Mouse (Mus musculus): ENCODE measurements around the gene Dap3.
"Not testable (repeated sequence)": the region's sequence is repeated elsewhere in the genome, so short reads cannot be mapped to it uniquely, and the experiment has no call there.

The Dap3 gene

DNA sequence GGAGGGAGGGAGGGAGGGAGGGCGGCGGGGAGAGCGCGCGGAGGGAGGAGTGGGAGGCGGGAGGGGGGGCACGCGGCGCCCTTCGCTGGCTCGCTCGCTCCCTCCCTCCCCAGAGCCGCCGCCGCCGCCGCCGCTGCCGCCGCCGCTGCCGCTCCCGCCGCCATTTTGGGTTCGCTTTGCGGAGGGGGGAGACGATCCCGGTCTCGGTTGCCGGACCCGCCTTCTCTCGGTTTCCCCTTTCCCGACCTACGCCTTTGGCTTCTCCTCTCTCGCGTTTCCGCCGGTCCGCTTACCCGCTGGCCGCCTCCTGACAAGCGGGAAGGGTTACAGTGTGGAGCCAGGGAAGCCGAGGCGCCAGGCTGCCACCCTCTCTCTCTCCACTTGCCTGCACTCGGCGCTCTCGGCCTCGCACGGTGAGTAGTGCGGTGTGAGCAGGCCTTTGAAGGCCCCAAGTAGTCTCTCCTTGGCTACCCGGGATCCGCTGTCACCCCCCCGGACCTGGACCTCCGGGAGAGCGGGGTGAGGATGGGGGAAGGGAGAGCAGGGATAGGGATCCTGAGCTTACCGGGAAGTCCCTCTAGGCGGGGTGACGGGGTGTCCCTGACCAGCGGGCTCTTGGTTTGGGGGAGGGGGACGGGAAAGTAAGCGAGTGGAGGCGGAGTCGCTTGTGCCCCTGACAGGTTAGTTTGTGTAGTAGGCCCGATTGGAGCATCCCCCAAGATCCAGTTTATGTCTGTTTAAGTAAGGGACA lies at the start of gene Dap3, which contains the start of gene Ash1l:
Gene Dap3, minus strand, starts transcription at position 606 of the 751 bp plus-strand sequence.
Gene Ash1l, plus strand, starts transcription at position 47 of the 751 bp plus-strand sequence.
- DNase-seq (ENCODE audit: inconsistent age in 2 of 2, low spot score in 1 of 2), result peak; percentile 85 to 96

DNA sequence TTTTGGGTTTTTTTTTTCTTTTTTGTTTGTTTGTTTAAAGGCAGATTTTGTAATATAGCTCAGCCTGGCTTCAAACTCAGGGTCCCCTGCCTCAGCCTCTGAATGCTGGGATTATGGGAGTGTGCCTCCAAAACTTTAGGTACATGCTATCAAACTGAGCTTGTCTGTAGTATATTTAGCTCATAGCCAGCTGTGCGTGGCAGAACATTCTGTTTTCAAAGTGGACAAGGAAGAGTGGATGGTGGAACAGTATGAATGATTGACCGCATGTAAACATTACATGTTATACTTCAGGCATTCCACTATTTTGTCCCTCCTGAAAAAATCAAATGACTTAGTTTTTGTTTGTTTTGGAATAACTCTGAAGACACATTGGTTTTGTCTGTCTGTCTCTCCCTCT lies 41.8 kb upstream of the Dap3 start:
- DNase-seq (ENCODE audit: inconsistent age in 2 of 2, low spot score in 1 of 2), result no peak

DNA sequence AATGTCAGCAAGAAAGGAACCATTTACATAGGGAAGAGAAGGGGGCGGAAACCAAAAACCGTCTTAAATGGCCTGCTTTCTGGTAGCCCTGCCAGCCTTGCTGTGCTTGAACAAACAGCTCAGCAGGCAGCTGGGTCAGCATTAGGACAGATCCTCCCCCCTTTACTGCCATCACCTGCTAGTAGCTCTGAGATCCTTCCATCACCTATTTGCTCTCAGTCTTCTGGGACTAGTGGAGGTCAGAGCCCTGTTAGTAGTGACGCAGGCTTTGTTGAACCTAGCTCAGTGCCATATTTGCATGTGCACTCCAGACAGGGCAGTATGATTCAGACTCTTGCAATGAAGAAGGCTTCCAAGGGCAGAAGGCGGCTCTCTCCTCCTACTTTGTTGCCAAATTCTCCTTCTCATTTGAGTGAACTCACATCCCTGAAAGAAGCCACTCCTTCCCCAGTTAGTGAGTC lies 33.0 kb upstream of the Dap3 start:
- peak; percentile 75 to 89 for DNase-seq (ENCODE audit: inconsistent age in 2 of 2, low spot score in 1 of 2)

DNA sequence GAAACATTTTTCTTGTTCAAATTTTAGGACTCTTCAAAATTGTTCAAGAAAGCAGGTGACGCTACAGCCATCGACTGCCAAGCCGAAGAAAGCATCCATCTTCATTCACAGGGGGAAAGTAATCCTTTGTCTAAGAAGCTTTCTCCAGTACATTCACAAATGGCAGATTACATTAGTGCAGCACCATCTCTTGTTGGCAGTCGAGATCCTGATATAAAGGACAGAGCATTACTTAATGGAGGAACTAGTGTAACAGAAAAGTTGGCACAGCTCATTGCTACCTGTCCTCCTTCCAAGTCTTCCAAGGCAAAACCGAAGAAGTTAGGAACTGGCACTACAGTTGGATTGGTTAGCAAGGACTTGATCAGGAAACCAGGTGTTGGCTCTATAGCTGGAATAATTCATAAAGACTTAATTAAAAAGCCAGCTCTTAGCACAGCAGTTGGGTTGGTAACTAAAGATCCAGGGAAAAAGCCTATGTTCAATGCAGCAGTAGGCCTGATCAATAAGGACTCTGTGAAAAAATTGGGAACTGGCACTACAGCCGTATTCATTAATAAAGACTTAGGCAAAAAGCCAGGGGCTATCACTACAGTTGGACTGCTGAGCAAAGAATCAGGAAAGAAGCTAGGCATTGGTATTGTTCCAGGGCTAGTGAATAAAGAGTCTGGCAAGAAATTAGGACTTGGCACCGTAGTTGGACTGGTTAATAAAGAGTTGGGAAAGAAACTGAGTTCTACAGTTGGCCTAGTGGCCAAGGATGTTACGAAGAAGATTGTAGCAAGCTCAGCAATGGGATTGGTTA lies 30.4 kb upstream of the Dap3 start:
- peak in 1 of 2 experiments; percentile 66 for DNase-seq (ENCODE audit: inconsistent age in 2 of 2, low spot score in 1 of 2)

DNA sequence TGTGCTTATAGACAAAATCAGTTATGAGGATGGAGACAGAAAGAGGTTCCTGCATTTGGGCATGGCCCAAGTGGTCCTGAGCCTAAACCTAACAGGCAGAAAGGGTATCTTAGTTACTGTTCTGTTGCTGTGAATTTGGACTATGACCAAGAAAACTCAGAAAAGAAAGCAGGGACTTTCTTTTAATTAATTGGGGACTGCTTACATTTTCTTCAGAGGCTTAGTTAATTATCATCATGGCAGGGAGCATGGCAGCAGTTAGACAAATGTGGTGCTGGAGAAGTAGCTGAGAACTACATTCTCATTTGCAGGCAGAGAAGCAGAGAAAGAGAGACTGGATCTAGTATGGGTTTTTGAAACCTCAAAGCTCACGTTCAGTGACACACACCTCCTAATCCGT lies 24.0 kb upstream of the Dap3 start:
- no peak for DNase-seq (ENCODE audit: inconsistent age in 2 of 2, low spot score in 1 of 2)

DNA sequence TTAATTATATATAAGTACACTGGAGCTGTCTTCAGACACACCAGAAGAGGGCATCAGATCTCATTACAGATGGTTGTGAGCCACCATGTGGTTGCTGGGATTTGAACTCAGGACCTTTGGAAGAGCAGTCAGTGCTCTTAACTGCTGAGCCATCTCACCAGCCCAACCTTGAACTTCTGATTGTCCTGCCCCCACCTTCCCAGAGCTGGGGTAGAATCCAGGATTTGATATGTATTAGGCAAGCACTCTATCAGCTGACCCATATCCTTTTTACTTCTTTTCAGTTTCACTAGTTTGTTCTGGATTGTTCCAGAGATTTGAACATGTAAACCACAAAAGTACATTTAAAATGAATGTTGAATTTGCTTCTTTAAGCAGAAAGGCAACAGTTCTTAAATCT lies 12.2 kb upstream of the Dap3 start:
- DNase-seq (ENCODE audit: inconsistent age in 2 of 2, low spot score in 1 of 2), result not testable (repeated sequence)

DNA sequence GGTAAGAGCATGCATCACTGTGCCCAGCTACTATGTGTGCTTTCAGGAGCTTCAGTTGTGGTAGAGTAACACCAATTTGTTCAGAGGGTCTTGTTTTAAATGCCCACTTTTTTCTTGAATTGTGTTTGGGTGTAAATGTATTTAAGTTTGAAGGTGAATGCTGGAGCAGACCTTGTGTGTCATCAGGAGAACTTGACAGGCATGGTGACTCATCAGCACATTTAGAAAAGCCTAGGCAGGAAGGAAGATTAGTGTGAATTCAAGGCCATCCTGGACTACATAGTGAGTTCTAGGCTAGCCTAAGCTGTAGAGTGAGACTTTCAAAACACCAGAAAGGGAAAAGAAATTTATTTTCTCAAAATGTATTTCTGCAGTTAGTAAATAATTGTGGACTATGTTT lies 2.8 kb upstream of the Dap3 start:
- peak in 1 of 2 experiments; percentile 68 for DNase-seq (ENCODE audit: inconsistent age in 2 of 2, low spot score in 1 of 2)

DNA sequence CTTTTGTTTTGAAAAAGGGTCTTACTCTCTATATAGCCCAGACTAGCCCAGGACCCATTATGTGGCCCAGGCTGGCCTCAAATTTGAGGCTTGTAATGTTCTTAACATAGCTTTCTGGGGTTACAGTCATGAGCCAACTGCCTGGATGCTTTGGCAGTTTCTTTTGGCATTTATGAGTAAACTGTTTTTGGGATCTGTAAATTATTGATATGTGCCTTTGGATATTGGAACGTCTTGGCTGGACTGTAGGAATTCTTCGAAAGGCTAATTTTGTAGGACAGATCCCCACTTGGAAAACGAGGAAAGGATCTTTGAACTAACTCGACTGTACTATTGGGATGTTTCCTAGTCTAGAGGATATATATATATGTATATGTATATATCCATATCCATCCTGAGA lies 2.3 kb upstream of the Dap3 start:
- no peak for DNase-seq (ENCODE audit: inconsistent age in 2 of 2, low spot score in 1 of 2)

DNA sequence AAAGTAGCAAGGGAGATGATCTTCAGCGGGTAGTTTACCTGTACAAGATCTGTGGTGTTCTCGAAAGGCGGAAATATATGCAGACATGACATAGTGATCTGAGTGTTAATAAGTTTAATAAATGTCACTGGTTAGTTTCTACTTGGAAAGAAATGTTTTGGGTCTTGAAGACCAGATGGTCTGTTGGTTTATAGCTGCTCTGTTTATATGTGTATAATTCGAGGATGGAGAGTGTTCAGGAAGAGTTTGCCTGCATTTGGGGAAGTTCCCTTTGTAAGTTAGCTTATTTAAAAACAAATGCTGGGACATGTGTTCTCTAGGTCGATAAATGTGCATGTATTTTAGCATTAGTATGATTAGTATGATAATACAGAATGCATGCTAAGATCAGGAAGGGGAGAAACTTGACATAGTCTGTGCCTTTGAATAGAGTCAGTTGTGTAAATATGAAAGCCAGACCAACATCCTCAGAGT lies 383 bp upstream of the Dap3 start:
- DNase-seq (ENCODE audit: inconsistent age in 2 of 2, low spot score in 1 of 2), result no peak

DNA sequence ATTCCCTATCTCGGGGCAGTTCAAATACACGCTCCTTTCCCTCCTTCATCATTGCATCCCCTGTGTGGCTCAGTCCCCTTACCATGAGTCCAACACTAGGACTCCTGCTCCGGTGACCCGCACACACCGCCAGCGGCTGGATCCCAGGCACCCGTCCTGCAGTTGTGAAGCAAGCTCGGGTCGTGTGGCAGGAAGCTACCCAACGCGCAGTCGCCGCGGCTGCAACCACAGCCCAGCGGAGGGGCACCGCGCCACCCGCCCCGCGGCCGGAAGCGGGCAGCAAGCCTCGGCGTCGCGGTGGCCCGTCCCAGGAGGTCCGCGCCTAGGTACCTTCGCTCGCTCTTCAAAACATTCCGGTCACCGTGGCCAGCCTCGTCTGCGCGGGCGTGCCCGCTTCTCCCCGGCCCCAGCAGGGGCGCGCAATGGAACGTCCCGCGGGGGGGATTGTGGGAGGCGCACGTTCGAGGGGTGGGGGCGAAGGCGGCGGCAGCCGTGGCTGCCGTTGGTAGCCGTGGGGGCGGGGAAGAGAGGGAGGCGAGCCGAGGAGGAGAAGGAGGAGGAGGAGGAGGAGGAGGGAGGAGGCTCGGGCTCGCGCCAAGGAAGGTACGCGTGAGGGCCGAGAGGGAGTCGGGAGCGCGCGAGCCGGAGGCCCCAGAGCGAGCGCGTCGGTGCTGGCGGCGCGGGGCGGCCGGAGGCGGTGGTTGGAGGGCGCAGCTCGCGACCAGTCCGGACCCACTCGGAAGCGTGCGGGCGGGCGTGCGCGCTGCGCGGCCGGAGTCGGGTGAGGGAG lies 1.0 kb downstream of the Dap3 start:
- peak; percentile 94 to 97 for DNase-seq (ENCODE audit: inconsistent age in 2 of 2, low spot score in 1 of 2)

DNA sequence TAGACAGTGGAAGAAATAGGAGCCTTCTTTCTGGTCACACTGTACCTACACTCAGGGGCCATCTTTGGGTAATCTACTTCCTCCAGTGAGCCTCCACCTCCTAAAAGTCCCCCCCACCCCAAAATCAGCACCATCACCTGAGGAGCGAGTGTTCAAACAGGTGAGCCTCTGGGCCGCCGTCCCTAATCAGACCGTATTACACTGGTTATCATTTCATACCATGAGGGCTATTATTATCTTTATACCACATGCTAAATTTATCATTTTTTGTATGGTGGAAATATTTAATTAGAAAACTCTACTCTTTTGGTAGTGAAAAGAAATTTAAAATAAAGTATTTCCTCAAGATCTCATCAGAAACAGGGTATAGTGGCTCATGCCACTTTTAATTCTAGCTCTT lies 6.9 kb downstream of the Dap3 start:
- no peak for DNase-seq (ENCODE audit: inconsistent age in 2 of 2, low spot score in 1 of 2)

DNA sequence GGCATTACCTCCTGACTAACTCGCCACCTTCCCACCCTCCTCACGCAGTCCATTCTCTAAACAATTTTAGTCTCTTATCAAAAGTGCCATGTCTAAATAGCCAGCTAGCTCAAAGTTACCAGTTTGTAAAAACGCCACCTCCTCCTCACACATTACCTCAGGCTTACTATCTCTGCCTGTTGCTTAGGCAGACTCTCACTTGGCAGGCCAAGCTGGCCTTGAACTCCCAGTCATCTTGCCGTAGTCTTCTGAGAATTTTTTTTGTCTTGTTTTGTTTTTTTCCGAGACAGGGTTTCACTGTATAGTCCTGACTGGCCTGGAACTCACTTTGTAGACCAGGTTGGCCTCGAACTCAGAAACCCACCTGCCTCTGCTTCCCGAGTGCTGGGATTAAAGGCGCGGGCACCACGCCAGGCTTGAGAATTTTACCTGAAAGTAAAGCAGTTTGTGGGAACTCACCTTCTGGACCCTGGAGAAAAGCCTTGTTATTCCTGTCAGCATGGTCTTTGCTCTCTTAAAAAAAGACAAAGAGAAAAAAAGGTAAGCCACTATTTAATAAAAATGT lies 8.6 kb downstream of the Dap3 start:
- DNase-seq (ENCODE audit: inconsistent age in 2 of 2, low spot score in 1 of 2), result peak; percentile 60 to 83

DNA sequence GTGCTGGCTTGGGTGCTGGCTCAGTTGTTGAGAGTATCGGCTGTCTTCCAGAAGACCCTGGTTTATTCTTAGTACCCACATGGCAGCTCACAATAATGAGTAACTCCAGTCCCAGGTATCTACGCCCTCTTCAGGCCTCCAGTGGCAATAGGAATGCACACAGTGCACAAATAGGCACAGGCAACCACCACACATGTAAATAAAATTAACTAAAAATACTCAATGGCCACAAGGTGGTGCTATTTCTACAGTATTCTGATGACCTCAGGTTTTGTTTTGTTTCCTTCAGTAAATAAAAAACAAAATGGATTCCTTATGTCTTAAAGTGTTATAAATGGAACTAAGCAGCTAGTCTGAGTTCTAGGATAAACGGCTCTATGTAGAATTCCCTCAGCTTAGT lies 11.2 kb downstream of the Dap3 start:
- peak in 1 of 2 experiments; percentile 67 for DNase-seq (ENCODE audit: inconsistent age in 2 of 2, low spot score in 1 of 2)

DNA sequence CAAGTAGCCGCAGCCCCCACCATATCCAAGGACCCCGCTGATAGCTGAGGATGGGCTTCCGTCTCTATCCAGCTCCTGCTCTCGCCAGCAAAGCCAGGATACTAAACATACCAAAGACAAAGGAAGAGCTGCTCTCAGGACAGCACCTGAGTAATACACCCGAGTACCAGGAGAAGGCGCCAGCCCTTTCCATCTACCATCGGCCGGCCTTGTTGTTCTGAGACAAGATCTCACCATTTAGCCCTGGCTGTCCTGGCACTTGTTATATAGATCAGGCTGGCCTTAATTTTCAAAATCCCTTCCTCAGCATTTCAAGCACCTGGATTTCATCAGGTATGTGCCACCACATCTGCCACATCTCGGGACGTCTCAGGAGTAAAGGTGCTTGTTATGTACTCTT lies 11.9 kb downstream of the Dap3 start:
- no peak for DNase-seq (ENCODE audit: inconsistent age in 2 of 2, low spot score in 1 of 2)

DNA sequence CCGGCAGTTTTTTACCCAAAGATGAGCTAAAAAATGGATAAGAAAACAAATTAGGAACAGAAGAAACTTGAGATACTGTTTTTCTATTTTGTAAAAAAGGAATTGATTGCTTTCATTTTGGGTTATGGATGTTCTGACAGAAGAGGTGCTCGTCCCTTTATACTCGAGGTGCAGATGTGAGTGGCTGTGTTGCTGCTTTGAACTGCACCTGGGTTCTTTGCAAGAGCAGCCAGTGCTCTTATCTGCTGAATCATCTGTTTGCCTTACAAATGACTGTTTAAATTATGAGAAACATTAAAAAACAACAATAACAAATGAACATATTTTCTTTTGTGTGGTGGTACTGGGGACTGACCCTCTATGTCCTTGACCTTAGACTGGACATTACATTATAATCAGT lies 21.5 kb downstream of the Dap3 start:
- no peak for DNase-seq (ENCODE audit: inconsistent age in 2 of 2, low spot score in 1 of 2)

DNA sequence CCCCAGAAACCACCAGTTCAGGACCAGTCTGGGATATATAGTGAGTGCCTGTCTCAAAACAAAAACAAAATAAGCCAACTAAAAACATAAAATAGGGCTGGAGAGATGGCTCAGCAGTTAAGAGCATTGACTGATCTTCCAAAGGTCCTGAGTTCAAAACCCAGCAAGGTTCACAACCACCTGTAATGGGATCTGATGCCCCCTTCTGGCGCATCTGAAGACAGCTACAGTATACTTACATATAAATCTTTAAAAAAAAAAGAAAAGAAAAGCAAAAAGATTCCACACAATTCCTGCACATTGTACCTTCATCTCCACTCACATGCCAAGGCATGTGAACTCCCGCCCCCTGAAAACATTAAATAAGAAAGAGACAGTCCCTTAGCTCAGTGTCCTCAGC lies 25.3 kb downstream of the Dap3 start:
- no peak for DNase-seq (ENCODE audit: inconsistent age in 2 of 2, low spot score in 1 of 2)

DNA sequence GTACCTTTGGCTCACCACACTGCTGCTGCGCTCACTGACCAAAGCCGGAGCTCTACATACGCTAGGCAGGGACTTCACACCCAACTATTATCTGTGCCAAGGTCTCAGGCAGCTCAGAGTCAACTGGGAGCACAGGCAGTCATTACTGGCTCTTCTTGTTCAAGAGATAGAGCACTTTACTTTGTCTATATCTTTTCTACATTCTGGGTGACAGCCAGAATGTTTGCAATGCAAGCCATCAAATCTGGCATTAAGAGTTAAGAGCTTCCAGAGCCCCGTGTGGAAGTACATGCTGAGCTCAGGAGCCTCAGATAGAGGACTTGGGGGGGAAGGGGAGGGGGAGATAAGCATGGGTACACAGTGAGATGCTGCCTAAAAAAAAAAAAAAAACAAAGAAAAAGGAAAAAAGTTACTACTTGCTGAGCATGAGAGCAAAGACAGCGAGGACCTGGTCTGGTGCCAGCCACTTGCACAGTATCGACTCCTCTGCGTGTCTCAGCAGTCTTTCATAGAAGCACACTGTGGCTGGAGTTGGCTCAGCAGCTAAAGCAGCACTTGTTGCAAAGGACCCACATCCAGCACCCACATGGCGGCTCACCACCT lies 26.9 kb downstream of the Dap3 start:
- peak; percentile 68 to 75 for DNase-seq (ENCODE audit: inconsistent age in 2 of 2, low spot score in 1 of 2)

DNA sequence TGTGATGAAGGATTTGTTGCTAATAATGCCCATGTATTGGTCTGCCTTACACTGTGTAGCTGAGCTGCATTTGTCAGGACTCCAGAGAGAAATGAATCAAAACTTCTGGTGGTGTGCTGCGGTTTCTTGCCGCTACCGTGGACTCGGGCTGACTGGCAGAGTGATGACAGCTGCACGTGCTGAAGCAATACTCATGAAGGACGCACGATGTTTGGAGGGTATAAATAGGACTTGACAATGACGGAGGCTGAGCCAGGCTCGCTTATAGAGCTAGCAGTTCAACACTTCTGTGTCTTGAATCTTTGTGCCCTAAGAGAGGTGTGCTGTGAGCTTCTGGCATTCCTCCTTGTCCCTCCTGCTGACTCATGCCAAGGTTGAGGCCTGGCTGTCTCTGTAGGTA lies 29.6 kb downstream of the Dap3 start:
- peak in 1 of 2 experiments; percentile 28 for DNase-seq (ENCODE audit: inconsistent age in 2 of 2, low spot score in 1 of 2)

DNA sequence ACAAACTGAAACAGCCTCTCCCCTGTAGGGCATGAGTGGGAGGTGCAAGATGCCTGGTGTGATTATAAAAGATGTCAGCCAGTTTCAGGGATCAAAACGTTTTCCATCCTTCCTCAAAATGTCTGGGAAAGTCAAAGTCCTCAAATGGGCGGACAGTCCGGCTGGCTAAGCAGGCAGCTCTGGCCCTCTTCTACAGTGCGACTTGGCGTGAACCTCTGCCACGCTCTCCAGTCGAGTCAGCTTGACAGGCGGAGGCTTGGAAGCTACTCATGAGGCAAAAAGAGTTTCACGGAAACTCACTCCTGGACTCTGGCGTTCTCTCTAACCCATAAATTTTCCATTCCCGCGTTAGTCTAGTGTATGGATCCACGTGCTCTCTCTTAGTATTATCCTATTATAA lies 32.0 kb downstream of the Dap3 start:
- DNase-seq (ENCODE audit: inconsistent age in 2 of 2, low spot score in 1 of 2), result peak in 1 of 2 experiments; percentile 16

DNA sequence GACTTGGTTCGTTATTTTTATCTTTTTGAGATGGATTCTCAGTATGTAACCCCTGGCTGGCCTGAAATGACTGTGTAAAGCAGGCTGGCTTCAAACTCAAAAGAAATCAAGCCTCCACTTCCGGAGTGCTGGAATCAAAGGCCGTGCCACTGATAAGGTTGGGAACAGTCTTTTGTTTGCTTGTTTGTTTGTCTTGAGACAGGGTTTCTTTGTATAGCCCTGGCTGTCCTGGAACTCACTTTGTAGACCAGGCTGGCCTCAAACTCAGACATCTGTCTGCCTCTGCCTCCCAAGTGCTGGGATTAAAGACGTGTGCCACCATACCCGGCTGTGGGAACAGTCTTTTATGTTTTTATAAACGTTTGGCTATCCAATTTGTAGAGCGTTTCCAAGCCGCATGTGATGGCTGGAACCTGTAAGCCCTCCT lies 36.6 kb downstream of the Dap3 start:
- DNase-seq (ENCODE audit: inconsistent age in 2 of 2, low spot score in 1 of 2), result no peak

All from adrenal gland, adult (tissue).